Mouse (Mus musculus): ENCODE data around the gene Trim68. TPM values are rescaled to one million over a fixed set of nuclear protein-coding genes. Genes with fewer than 3 reads are reported as not detected.

Gene Trim68
- total and polyA plus RNA-seq, 3 experiments, result 7.7 to 11.6 (median 8.1) TPM

GRCm38 (mm10) chr7:102733793-102734192 lies 46.7 kb upstream of the Trim68 start:
- no peak overlapping the region for H3K9ac ChIP-seq (ENCODE audit: insufficient read depth, low read depth)
- DNase-seq (ENCODE audit: extremely low read depth), result no peak
- H3K36me3 ChIP-seq (replicated peaks in 1 of 2; ENCODE audit: control insufficient read depth in 1 of 2, insufficient read depth in 1 of 2, low read length in 1 of 2), result no peaks in the 10 kb centered on the region
- no peaks in the 10 kb centered on the region for H3K27me3 ChIP-seq (replicated peaks)
- dilution Hi-C loops (cut with MboI; ENCODE audit: extremely low pct_ligation_motif_present, extremely low pct_unique_long_range_greater_than_20kb, low sequenced_read_pairs) (no loop called here), in situ Hi-C loops (cut with MboI; ENCODE audit: low pct_ligation_motif_present, low pct_unique_long_range_greater_than_20kb, low sequenced_read_pairs) (no loop called here)
- no peak overlapping the region for H3K4me2 ChIP-seq (ENCODE audit: insufficient read depth, low read depth, poor library complexity, severe bottlenecking)
- no peaks in the 10 kb centered on the region for H3K79me2 ChIP-seq (replicated peaks; ENCODE audit: control insufficient read depth, extremely low read depth, insufficient read depth, poor library complexity, severe bottlenecking)
- no peak overlapping the region for H3K27ac ChIP-seq (ENCODE audit: insufficient read depth, low read depth)
- no peaks in the 10 kb centered on the region for H3K9me3 ChIP-seq (replicated peaks; ENCODE audit: low read length)
- no peaks in the 10 kb centered on the region for H3K4me1 ChIP-seq (ENCODE audit: control insufficient read depth in 1 of 2, insufficient read depth in 2 of 2)
- H3K4me3 ChIP-seq (replicated peaks in 1 of 3; ENCODE audit: low read depth in 2 of 3, low read length in 2 of 3, poor library complexity in 1 of 3), result no peak overlapping the region
- no peak for TF ChIP-seq ZKSCAN1 (IDR thresholded peaks at IDR 0.05; ENCODE audit: borderline replicate concordance, low read depth, low read length)
- no peak for TF ChIP-seq JUN (IDR thresholded peaks at IDR 0.05; ENCODE audit: insufficient read depth, low read depth, low read length)
- no peak for TF ChIP-seq E2F4 (IDR thresholded peaks at IDR 0.05; ENCODE audit: insufficient replicate concordance, low read depth, low read length)

GRCm38 (mm10) chr7:102727391-102727790 lies 40.3 kb upstream of the Trim68 start, which contains the start of gene Olfr559:
Olfr559 (minus strand) TSS chr7:102727491.
- H3K27ac ChIP-seq (ENCODE audit: insufficient read depth, low read depth), result no peak within 1 kb of the TSS
- no peaks in the 10 kb centered on the region for H3K36me3 ChIP-seq (replicated peaks in 1 of 2; ENCODE audit: control insufficient read depth in 1 of 2, insufficient read depth in 1 of 2, low read length in 1 of 2)
- no peaks in the 10 kb centered on the region for H3K9me3 ChIP-seq (replicated peaks; ENCODE audit: low read length)
- no peaks in the 10 kb centered on the region for H3K27me3 ChIP-seq (replicated peaks)
- TF ChIP-seq CHD1 (IDR thresholded peaks at IDR 0.05; ENCODE audit: low read depth, low read length) (no peak), EP300 (IDR thresholded peaks at IDR 0.05; ENCODE audit: low read length) (no peak), MXI1 (IDR thresholded peaks at IDR 0.05; ENCODE audit: low read depth, low read length) (no peak), RCOR1 (conservative IDR thresholded peaks at IDR 0.05; ENCODE audit: low read depth, low read length) (no peak), IRF4 (IDR thresholded peaks at IDR 0.05; ENCODE audit: low read depth, low read length) (no peak), JUND (conservative IDR thresholded peaks at IDR 0.05; ENCODE audit: low read depth, low read length) (no peak), USF2 (conservative IDR thresholded peaks at IDR 0.05; ENCODE audit: low read depth, low read length) (no peak), E2F4 (IDR thresholded peaks at IDR 0.05; ENCODE audit: insufficient replicate concordance, low read depth, low read length) (no peak), TBP (conservative IDR thresholded peaks at IDR 0.05; ENCODE audit: low read depth, low read length) (no peak), CTCF (conservative IDR thresholded peaks at IDR 0.05 in 1 of 2, IDR thresholded peaks at IDR 0.05 in 1 of 2; ENCODE audit: low read depth in 2 of 2, low read length in 2 of 2) (no peak), MAFK (IDR thresholded peaks at IDR 0.05; ENCODE audit: insufficient replicate concordance, low read length) (no peak), BHLHE40 (IDR thresholded peaks at IDR 0.05; ENCODE audit: low read depth, low read length) (no peak), ETS1 (conservative IDR thresholded peaks at IDR 0.05; ENCODE audit: low read depth, low read length) (no peak), PAX5 (IDR thresholded peaks at IDR 0.05; ENCODE audit: low read length) (no peak), MAX (IDR thresholded peaks at IDR 0.05; ENCODE audit: low read length) (no peak), GABPA (IDR thresholded peaks at IDR 0.05; ENCODE audit: insufficient replicate concordance, low read depth, low read length) (no peak), TCF12 (IDR thresholded peaks at IDR 0.05; ENCODE audit: low read depth, low read length) (no peak), ZKSCAN1 (IDR thresholded peaks at IDR 0.05; ENCODE audit: borderline replicate concordance, low read depth, low read length) (no peak), HCFC1 (IDR thresholded peaks at IDR 0.05; ENCODE audit: low read depth, low read length) (no peak)
- no peak within 1 kb of the TSS for H3K4me3 ChIP-seq (replicated peaks in 1 of 3; ENCODE audit: low read depth in 2 of 3, low read length in 2 of 3, poor library complexity in 1 of 3)
- in situ Hi-C loops (cut with MboI; ENCODE audit: low pct_ligation_motif_present, low pct_unique_long_range_greater_than_20kb, low sequenced_read_pairs) (no loop called here), dilution Hi-C loops (cut with MboI; ENCODE audit: extremely low pct_ligation_motif_present, extremely low pct_unique_long_range_greater_than_20kb, low sequenced_read_pairs) (no loop called here)
- no peak within 1 kb of the TSS for H3K4me2 ChIP-seq (ENCODE audit: insufficient read depth, low read depth, poor library complexity, severe bottlenecking)
- H3K79me2 ChIP-seq (replicated peaks; ENCODE audit: control insufficient read depth, extremely low read depth, insufficient read depth, poor library complexity, severe bottlenecking), result no peaks in the 10 kb centered on the region
- no peaks in the 10 kb centered on the region for H3K4me1 ChIP-seq (ENCODE audit: control insufficient read depth in 1 of 2, insufficient read depth in 2 of 2)
- no peak for DNase-seq (ENCODE audit: extremely low read depth)
- no peak within 1 kb of the TSS for H3K9ac ChIP-seq (ENCODE audit: insufficient read depth, low read depth)
